Mouse (Mus musculus): Measurements from ENCODE around the gene Cym.

Gene Cym

DNA sequence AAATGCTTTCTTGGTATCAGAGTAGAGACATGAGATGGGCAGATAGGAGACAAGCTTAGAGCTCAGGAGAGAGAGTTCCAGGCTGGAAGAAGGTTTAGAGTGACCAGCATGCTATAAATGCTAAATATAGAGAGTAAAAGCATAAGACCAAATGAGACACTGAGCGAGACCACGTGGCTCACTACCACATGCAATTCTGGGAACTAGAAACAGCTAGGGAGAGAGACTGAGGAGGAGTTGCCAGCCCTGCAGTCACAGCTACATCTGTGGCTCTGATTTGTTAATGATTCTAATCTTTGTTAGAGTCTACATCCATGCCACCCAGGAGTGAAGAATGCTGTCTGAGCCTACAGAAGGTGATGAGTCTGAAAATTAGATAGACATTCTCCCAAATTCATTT lies 52.0 kb downstream of the Cym start:
- DNase-seq (ENCODE audit: low read depth, low spot score): no peak

DNA sequence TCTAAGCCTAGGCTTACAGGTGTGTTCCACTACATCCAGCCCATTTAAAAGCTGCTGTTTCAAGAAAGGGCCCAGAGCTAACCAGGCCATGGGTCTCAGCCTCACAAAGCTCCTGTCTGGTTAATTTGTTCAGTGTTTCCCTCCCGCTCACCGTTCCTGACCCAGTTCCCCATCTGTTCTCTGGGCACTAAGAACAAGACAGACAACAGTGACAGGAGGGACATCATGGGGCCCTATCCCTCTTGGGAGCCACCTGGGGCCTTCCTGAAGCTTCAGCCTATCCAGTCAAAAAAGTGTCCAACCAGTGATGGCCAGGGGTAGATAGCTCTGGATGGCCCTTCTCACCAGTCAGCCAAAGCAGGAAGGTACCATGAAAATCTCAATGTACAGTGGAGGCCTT lies 58.8 kb downstream of the Cym start:
- no peak for DNase-seq (ENCODE audit: low read depth, low spot score)

All from retina, postnatal 7 days (tissue).